Mouse (Mus musculus): ENCODE results near the gene Chd3. TPM values are rescaled to one million over a fixed set of nuclear protein-coding genes. Genes with fewer than 3 reads are reported as not detected.
"Not testable (repeated sequence)": the region's sequence is repeated elsewhere in the genome, so short reads cannot be mapped to it uniquely, and the experiment has no call there.

Chd3 gene
- total RNA-seq, 2 experiments from 2014 or later = 21.0 to 57.3 TPM

- no peak for ATAC-seq (replicated peaks; ENCODE audit: low FRiP score, low TSS enrichment, poor library complexity, severe bottlenecking)
Measured at GRCm38 (mm10) chr11:69328517-69328916, 40.7 kb downstream of the Chd3 start.

GRCm38 (mm10) chr11:69327648-69328047, 41.6 kb downstream of the Chd3 start:
- ATAC-seq (replicated peaks; ENCODE audit: low FRiP score, low TSS enrichment, poor library complexity, severe bottlenecking) = no peak

- no peak for ATAC-seq (replicated peaks; ENCODE audit: low FRiP score, low TSS enrichment, poor library complexity, severe bottlenecking)
Measured at GRCm38 (mm10) chr11:69327157-69327442, 42.1 kb downstream of the Chd3 start.

- ATAC-seq (replicated peaks; ENCODE audit: low FRiP score, low TSS enrichment, poor library complexity, severe bottlenecking) = peak; percentile 5; the same call in 1 of the 2 replicates
Measured at GRCm38 (mm10) chr11:69326408-69327156, 42.6 kb downstream of the Chd3 start.

- ATAC-seq (replicated peaks; ENCODE audit: low FRiP score, low TSS enrichment, poor library complexity, severe bottlenecking) = peak; percentile 82
Measured at GRCm38 (mm10) chr11:69325628-69326407, 43.4 kb downstream of the Chd3 start, which contains the start of gene Kcnab3. Gene Kcnab3, plus strand, starts transcription at chr11:69326258.

- no peak for ATAC-seq (replicated peaks; ENCODE audit: low FRiP score, low TSS enrichment, poor library complexity, severe bottlenecking)
Measured at GRCm38 (mm10) chr11:69324749-69325148, 44.5 kb downstream of the Chd3 start.

GRCm38 (mm10) chr11:69323667-69324111, 45.5 kb downstream of the Chd3 start, which contains the start of the genes Cntrob and Trappc1:
Gene Cntrob, minus strand, starts transcription at chr11:69323775.
Gene Trappc1, plus strand, starts transcription at chr11:69323980.
- peak; percentile 92 for ATAC-seq (replicated peaks; ENCODE audit: low FRiP score, low TSS enrichment, poor library complexity, severe bottlenecking)

- no peak for ATAC-seq (replicated peaks; ENCODE audit: low FRiP score, low TSS enrichment, poor library complexity, severe bottlenecking)
Measured at GRCm38 (mm10) chr11:69322693-69323471, 46.3 kb downstream of the Chd3 start.

- no peak for ATAC-seq (replicated peaks; ENCODE audit: low FRiP score, low TSS enrichment, poor library complexity, severe bottlenecking)
Measured at GRCm38 (mm10) chr11:69322010-69322409, 47.2 kb downstream of the Chd3 start.

- no peak for ATAC-seq (replicated peaks; ENCODE audit: low FRiP score, low TSS enrichment, poor library complexity, severe bottlenecking)
Measured at GRCm38 (mm10) chr11:69321580-69321979, 47.6 kb downstream of the Chd3 start.

- ATAC-seq (replicated peaks; ENCODE audit: low FRiP score, low TSS enrichment, poor library complexity, severe bottlenecking) = not testable (repeated sequence)
Measured at GRCm38 (mm10) chr11:69318000-69318399, 51.2 kb downstream of the Chd3 start.

GRCm38 (mm10) chr11:69316361-69316760, 52.8 kb downstream of the Chd3 start:
- ATAC-seq (replicated peaks; ENCODE audit: low FRiP score, low TSS enrichment, poor library complexity, severe bottlenecking) = no peak

- ATAC-seq (replicated peaks; ENCODE audit: low FRiP score, low TSS enrichment, poor library complexity, severe bottlenecking) = no peak
Measured at GRCm38 (mm10) chr11:69311266-69311665, 57.9 kb downstream of the Chd3 start.

GRCm38 (mm10) chr11:69306039-69306438, 63.2 kb downstream of the Chd3 start:
- peak; percentile 59 for ATAC-seq (replicated peaks; ENCODE audit: low FRiP score, low TSS enrichment, poor library complexity, severe bottlenecking)

GRCm38 (mm10) chr11:69305291-69305690, 63.9 kb downstream of the Chd3 start:
- ATAC-seq (replicated peaks; ENCODE audit: low FRiP score, low TSS enrichment, poor library complexity, severe bottlenecking) = no peak

GRCm38 (mm10) chr11:69302817-69303216, 66.4 kb downstream of the Chd3 start:
- ATAC-seq (replicated peaks; ENCODE audit: low FRiP score, low TSS enrichment, poor library complexity, severe bottlenecking) = no peak

GRCm38 (mm10) chr11:69298231-69298630, 71.0 kb downstream of the Chd3 start:
- ATAC-seq (replicated peaks; ENCODE audit: low FRiP score, low TSS enrichment, poor library complexity, severe bottlenecking) = no peak

GRCm38 (mm10) chr11:69297799-69298198, 71.4 kb downstream of the Chd3 start:
- no peak for ATAC-seq (replicated peaks; ENCODE audit: low FRiP score, low TSS enrichment, poor library complexity, severe bottlenecking)

GRCm38 (mm10) chr11:69295286-69295685, 73.9 kb downstream of the Chd3 start:
- no peak for ATAC-seq (replicated peaks; ENCODE audit: low FRiP score, low TSS enrichment, poor library complexity, severe bottlenecking)
